Mouse (Mus musculus) colon, adult 2 months (tissue): ENCODE data around the gene Cd101. TPM values are rescaled to one million over a fixed set of nuclear protein-coding genes. Genes with fewer than 3 reads are reported as not detected.

ENCODE experiments used
- polyA plus RNA-seq: library from polyadenylated mRNA; depleted of rRNA; stranded (reverse); fragments of >200 nt; gene quantifications from 2 replicates; pipeline ENCODE4 v1.2.3, GENCODE M21; 2012; rRNA removed

Gene Cd101
- 0.19 and 0.26 TPM in 2 replicates for polyA plus RNA-seq

GRCm38 (mm10) chr3:101029339-101029738 is at the start of gene Cd101:
Gene Cd101, minus strand, starts transcription at chr3:101029556.

GRCm38 (mm10) chr3:100969176-100969917 is 60.0 kb downstream of the Cd101 start, which contains the start of gene Ttf2:
Gene Ttf2, minus strand, starts transcription at chr3:100969663.

Other genes starting within 250 kb of the Cd101 start
- gene Vtcn1, start 204.1 kb downstream of the Cd101 start, polyA plus RNA-seq: 0.56 and 0.60 TPM in 2 replicates
- 2.3 and 2.6 TPM in 2 replicates for gene Trim45, start 107.4 kb downstream of the Cd101 start, polyA plus RNA-seq
- 2.4 and 2.8 TPM in 2 replicates for gene Ttf2, start 59.9 kb downstream of the Cd101 start, polyA plus RNA-seq
- gene Ptgfrn, start 80.7 kb upstream of the Cd101 start, polyA plus RNA-seq: 35.1 and 38.2 TPM in 2 replicates